Mouse (Mus musculus) liver, embryonic 12.5 days (tissue): ENCODE measurements around the gene Flrt1. TPM values are rescaled to one million over a fixed set of nuclear protein-coding genes. Genes with fewer than 3 reads are reported as not detected.

Source experiments
- ATAC-seq: fragments of 200-750 bp; cut with Nextera tagmentation; 2 replicates; pipeline ENCODE4 v1.8.0; 2017; ENCODE audit warnings: moderate number of reproducible peaks, mild to moderate bottlenecking, moderate library complexity
- H3K27ac ChIP-seq: fragments of 300-500 bp; sonication (generic); 2 replicates; pipeline ENCODE4 v1.5.1; 2016; ENCODE audit warnings: mild to moderate bottlenecking
- H3K27me3 ChIP-seq: fragments of 300-500 bp; sonication (generic); replicated peaks from 2 replicates; pipeline ENCODE4 v1.6.1; 2016; ENCODE audit warnings: mild to moderate bottlenecking, moderate library complexity
- H3K36me3 ChIP-seq: fragments of 300-500 bp; sonication (generic); 2 replicates; pipeline ENCODE4 v1.6.1; 2016; ENCODE audit warnings: mild to moderate bottlenecking, moderate library complexity
- H3K4me1 ChIP-seq: fragments of 300-500 bp; sonication (generic); 2 replicates; pipeline ENCODE4 v1.6.1; 2016
- H3K4me2 ChIP-seq: fragments of 300-500 bp; sonication (generic); 2 replicates; pipeline ENCODE4 v1.6.1; 2016; ENCODE audit warnings: mild to moderate bottlenecking, moderate library complexity
- H3K4me3 ChIP-seq: fragments of 300-500 bp; sonication (generic); 2 replicates; pipeline ENCODE4 v1.5.1; 2016; ENCODE audit warnings: mild to moderate bottlenecking, moderate library complexity
- H3K9ac ChIP-seq: fragments of 300-500 bp; sonication (generic); 2 replicates; pipeline ENCODE4 v1.6.1; 2016; ENCODE audit warnings: mild to moderate bottlenecking, moderate library complexity
- H3K9me3 ChIP-seq: fragments of 300-500 bp; sonication (generic); replicated peaks from 2 replicates; pipeline ENCODE4 v1.6.1; 2016; ENCODE audit warnings: mild to moderate bottlenecking, moderate library complexity
- WGBS: fragments of 180-500 bp; shearing (Covaris S2); methylation state at CpG from one replicate; pipeline ENCODE4 v1.1.7; 2016; ENCODE audit not compliant: insufficient replicate concordance; 5-methylcytosine and 5-hydroxymethylcytosine counted together
- polyA plus RNA-seq: library from polyadenylated mRNA; unstranded; fragments of >200 nt; fragmentation: Nextera tagmentation; extraction: Ambion mirVana; gene quantifications from 2 replicates; pipeline ENCODE4 v1.2.1, GENCODE M21; 2016

Flrt1 gene
- polyA plus RNA-seq, 1 experiment from 2014 or later: 0.23 TPM

DNA sequence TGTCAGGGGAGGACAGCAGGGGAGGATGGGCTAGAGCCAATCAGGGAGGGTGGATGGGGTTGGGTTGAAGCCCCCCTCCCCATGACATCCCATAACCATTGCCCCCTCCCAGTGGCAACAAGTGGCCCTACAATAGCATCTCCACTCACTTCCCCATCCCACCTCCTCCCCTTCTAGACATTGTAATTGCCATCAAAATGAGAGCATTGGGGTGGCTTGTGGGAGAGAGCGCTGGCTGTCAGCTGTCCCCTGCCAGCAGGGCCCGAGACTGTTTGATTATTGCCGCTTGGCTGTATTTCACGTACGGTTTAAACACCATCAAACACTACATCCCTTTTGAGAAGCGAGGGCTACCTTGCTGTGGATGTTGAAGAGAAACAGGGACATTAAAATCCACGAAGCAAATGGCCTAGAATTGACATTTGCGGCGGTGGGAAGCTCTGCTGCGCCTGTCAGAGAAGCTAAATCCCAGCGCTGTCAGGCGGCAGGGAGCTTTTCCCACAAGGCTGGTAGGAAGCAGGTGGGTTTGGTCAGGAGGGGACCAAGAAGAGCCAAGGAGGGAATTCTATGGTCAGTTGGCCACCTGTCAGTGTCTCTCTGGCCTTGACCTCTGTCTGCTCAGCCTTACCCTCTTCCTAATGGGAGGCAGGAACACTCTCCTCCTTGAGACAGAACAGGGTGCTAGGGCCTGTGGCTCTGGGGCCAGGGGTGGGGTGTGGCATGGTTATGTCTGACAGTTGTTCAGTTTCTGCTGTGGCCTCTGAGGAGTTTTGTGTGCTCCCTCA lies 31.3 kb downstream of the Flrt1 start:
- H3K36me3 ChIP-seq: no peaks in the 10 kb centered on the region
- 63% methylated on average over 12 of the region's 12 CpGs for WGBS
- no peak overlapping the region for H3K4me3 ChIP-seq
- no peak for ATAC-seq
- peaks cover 54% of the 10 kb centered on the region for H3K27me3 ChIP-seq
- H3K4me1 ChIP-seq: peaks cover 11% of the 10 kb centered on the region
- H3K27ac ChIP-seq: no peak overlapping the region
- no peak overlapping the region for H3K9ac ChIP-seq
- H3K4me2 ChIP-seq: no peak overlapping the region
- no peaks in the 10 kb centered on the region for H3K9me3 ChIP-seq

DNA sequence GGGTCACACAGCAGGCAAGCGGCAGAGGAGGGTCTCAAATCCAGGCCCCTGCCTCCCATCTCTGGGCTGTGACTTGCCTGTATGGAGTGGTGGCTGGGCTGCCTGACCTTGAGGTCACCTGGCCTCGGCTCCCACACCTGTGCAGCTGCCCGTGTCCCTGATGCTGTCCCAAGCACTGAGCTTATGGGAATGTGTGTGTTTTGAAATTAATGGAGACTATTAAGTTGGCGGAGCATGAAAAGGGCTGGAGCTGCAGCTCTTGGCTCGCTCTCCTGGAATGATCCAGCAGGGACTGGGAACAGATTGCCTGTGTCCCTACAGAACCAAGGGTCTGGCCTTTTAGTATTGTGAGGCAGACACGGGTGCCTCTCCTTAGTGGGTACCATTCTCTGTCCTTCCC lies 33.3 kb downstream of the Flrt1 start:
- Histone ChIP-seq H3K9ac (no peak overlapping the region), H3K4me1 (peaks cover 25% of the 10 kb centered on the region), H3K36me3 (no peaks in the 10 kb centered on the region), H3K9me3 (no peaks in the 10 kb centered on the region), H3K27ac (no peak overlapping the region), H3K4me2 (no peak overlapping the region), H3K27me3 (peaks cover 73% of the 10 kb centered on the region), H3K4me3 (no peak overlapping the region)
- ATAC-seq: no peak
- WGBS: 64% methylated on average over 6 of the region's 6 CpGs

DNA sequence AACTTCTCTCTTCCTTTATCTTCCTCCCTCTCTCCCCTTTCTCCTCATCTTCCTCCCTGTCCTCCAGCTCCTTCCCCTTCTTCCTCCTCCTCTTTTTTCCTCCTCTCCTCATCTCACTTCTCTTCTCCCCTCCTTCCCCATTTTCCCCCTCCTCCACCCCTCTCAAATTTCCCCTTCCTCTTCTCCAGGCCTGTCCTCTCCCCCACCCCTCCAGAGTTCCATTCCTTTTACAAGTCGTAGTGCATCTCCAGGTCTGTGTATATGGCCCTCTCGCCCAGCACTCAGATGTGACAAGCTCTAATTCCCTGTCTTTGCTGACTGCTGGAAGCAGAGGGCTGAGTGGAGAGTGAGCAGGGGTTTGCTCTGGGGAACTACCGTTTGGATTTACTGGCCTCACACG lies 34.8 kb downstream of the Flrt1 start:
- Histone ChIP-seq H3K27ac (no peak overlapping the region), H3K9me3 (no peaks in the 10 kb centered on the region), H3K4me2 (no peak overlapping the region), H3K4me3 (no peak overlapping the region), H3K27me3 (peaks cover 83% of the 10 kb centered on the region), H3K4me1 (peaks cover 38% of the 10 kb centered on the region), H3K9ac (no peak overlapping the region), H3K36me3 (no peaks in the 10 kb centered on the region)
- WGBS: 9% methylated on average over 4 of the region's 4 CpGs
- ATAC-seq: no peak

DNA sequence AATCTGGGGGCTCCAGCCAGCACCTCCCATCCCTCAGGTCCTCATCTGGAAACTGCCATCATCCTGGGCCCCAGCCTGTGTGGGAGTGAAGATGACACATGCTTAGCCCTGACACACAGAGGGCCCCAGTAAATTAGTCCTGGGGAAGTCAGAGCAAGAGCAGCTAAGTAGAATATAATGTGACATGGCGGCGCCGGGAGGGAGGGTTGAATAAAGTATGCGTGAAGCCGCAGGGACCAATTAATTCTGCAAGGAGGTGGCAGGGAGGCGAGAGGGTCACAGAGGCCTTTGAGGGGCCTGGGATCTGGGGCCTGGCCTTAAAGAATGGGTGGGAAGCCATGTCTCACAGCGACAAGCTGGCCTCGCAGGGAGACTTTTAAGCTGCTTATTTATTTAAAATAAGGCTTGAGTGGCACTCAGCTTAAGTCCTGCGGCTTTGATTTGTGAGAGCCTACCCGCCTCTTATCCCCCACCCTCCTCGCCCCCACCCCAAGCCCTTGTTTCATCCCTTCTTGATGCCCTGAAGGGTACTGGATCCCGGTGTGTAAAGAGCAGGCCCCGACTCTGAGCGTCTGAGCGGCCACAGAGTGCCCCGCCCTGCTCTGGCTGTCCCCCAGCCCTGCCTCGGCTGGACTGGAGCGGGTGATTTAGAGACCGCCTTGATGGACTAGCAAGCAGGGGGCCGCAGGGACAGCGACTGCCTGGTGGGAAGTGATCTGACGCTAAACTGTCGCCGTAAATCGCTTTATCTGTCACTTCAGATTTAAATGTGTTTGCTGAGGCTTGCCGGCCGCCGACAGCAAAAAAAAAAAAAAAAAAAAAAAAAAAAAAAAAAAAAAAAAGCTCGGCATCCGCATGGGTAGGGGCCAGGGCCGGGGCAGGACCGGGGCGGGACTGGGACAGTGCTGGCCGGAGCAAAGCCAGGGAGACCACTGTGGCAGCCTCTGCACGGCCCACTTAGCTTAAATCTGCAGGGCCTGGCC lies 35.5 kb downstream of the Flrt1 start:
- Histone ChIP-seq H3K4me1 (peaks cover 39% of the 10 kb centered on the region), H3K9ac (no peak overlapping the region), H3K4me3 (no peak overlapping the region), H3K9me3 (no peaks in the 10 kb centered on the region), H3K4me2 (peak overlapping the region; percentile 35; the same call in 1 of the 2 replicates), H3K27me3 (peaks cover 83% of the 10 kb centered on the region), H3K36me3 (no peaks in the 10 kb centered on the region), H3K27ac (no peak overlapping the region)
- no peak for ATAC-seq
- WGBS: 22% methylated on average over 33 of the region's 35 CpGs

DNA sequence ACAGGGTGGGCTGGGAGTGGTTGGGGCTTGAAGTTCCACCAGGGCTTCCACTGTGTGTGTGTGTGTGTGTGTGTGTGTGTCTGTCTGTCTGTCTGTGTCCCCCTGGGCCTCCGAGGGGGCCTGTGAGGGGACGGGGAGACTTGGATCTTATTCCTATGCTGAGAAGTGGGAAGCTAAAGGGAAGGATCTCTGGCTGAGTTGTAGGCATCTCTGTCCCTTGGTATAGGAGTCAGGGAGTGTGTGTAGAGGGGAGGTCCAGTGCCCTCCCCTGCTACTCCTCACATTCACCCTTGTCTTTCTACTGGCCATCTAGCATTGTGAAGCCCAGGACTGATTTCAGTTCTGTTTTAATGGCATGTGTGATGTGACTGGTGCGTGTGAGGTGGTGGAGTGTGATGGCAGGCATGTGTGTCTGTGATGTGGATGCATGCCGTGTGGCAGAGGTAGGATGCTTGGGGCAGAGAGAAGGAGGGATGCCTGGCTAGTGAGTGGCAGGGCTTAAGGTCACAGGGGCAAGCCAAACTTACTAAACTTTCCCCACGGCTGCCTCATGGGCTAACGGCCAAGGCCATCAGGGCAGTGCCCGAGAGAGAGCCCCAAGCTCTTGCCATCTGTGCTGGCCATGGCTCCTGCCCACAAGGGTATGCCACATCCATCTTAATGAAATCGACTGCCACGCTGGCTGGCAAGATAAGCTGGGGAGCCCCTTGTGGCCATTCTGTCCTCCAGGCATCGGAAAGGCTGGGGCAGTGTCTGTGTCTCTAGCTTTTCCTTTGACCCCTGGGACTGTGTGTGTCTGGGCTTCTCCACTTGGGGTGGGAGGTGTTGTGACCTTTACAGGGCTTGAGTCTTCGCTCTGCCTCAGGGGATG lies 36.6 kb downstream of the Flrt1 start:
- Histone ChIP-seq H3K9ac (no peak overlapping the region), H3K4me1 (peaks cover 41% of the 10 kb centered on the region), H3K36me3 (no peaks in the 10 kb centered on the region), H3K27me3 (peaks cover 76% of the 10 kb centered on the region), H3K4me2 (no peak overlapping the region), H3K4me3 (no peak overlapping the region), H3K9me3 (no peaks in the 10 kb centered on the region), H3K27ac (no peak overlapping the region)
- ATAC-seq: no peak
- 60% methylated on average over 11 of the region's 11 CpGs for WGBS

DNA sequence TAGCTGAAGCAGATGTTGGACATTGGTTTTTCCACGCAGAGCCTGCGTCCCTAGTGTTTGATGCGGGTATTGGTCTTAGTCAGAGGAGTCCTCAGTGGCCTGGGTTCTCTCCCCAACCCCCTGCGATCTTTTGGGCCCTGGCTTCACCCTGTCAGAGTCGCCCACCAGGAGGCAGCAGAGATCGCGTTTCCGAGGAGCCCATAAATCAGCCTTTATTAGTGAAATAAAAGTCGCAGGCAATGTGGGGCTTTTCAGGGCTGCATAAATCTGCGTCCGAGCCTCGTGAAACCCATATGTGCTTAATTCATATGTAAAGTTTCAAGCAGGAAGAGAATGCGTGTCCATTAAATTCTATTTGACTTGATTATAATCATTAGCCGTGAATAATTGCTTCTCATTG lies 37.4 kb downstream of the Flrt1 start:
- no peak for ATAC-seq
- H3K36me3 ChIP-seq: no peaks in the 10 kb centered on the region
- H3K4me2 ChIP-seq: peak overlapping the region; percentile 64
- no peak overlapping the region for H3K27ac ChIP-seq
- H3K9me3 ChIP-seq: no peaks in the 10 kb centered on the region
- H3K4me1 ChIP-seq: peaks cover 41% of the 10 kb centered on the region
- WGBS: 9% methylated on average over 14 of the region's 14 CpGs
- peaks cover 68% of the 10 kb centered on the region for H3K27me3 ChIP-seq
- H3K9ac ChIP-seq: 0 out of 2 replicates have a peak overlapping the region, but pooled peaks have one; percentile 49
- H3K4me3 ChIP-seq: no peak overlapping the region

DNA sequence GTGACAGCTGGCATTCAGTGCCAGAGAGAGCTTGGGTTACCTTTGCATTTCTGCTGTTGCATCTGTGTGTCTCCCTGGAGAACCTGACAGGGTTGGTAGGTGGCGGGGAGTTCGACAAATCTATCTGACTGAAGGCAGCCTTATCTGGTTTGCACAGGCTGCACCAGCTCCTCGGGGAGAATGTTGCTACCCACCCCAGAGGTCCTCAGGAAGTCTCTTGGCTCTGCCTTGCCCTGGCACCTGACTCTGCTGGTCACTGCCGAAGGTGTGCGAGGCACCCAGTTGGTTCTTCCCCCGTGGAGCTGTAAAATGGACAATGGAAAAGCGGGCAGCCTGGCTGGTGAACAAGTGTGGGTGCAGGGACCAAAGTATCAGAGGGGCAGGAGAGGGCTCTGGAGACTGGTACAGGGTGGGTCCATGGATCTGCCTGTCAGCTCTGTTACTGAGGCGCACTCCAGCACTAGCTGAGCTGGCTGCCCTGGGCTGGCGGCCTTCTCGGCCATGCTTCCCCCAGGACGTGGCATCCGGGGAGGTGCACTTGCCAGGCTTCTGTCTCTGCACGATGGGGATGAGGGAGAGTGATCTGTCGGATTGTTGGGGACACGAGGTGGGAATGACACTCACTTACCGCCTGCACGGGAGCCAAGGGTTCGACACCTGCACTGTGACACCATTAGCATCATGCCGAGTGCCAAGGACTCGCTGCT lies 38.0 kb downstream of the Flrt1 start:
- 21% methylated on average over 20 of the region's 20 CpGs for WGBS
- Histone ChIP-seq H3K9ac (peak overlapping the region; percentile 49; the same call in 1 of the 2 replicates), H3K27ac (peak overlapping the region; percentile 66), H3K36me3 (no peaks in the 10 kb centered on the region), H3K4me3 (0 out of 2 replicates have a peak overlapping the region, but pooled peaks have one; percentile 14), H3K4me1 (peaks cover 41% of the 10 kb centered on the region), H3K4me2 (peak overlapping the region; percentile 64), H3K9me3 (no peaks in the 10 kb centered on the region), H3K27me3 (peaks cover 65% of the 10 kb centered on the region)
- ATAC-seq: peak; percentile 84

DNA sequence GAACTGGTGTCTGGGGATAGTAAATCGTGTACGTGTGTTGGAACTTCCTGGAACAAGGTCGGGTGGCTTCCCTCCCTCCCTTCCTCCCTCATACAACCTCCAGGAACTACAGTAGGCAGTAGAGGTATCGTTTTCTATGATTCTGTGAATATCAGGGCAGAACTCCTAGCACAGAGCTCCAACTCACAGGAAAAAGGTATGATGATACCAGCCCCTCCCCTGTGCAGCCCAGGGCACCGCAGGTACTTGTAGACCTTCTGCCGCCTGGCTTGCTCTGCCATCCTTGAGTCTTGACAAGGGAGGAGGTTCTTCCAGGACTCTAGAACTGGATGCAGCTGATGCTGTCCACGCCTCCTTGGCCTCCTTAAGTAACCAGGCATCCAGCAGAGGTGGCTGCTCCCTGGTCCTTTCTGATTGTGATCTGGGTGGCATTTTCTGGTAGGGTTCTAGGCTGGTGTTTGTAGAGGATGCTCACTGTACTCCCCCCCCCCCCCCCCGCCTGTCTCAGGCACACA lies 38.6 kb downstream of the Flrt1 start:
- no peaks in the 10 kb centered on the region for H3K36me3 ChIP-seq
- peak overlapping the region; percentile 64 for H3K4me2 ChIP-seq
- no peak overlapping the region for H3K4me3 ChIP-seq
- H3K4me1 ChIP-seq: peaks cover 41% of the 10 kb centered on the region
- peaks cover 59% of the 10 kb centered on the region for H3K27me3 ChIP-seq
- 30% methylated on average over 7 of the region's 8 CpGs for WGBS
- no peaks in the 10 kb centered on the region for H3K9me3 ChIP-seq
- H3K9ac ChIP-seq: 0 out of 2 replicates have a peak overlapping the region, but pooled peaks have one; percentile 43
- ATAC-seq: peak; percentile 34; the same call in 1 of the 2 replicates
- H3K27ac ChIP-seq: peak overlapping the region; percentile 66

DNA sequence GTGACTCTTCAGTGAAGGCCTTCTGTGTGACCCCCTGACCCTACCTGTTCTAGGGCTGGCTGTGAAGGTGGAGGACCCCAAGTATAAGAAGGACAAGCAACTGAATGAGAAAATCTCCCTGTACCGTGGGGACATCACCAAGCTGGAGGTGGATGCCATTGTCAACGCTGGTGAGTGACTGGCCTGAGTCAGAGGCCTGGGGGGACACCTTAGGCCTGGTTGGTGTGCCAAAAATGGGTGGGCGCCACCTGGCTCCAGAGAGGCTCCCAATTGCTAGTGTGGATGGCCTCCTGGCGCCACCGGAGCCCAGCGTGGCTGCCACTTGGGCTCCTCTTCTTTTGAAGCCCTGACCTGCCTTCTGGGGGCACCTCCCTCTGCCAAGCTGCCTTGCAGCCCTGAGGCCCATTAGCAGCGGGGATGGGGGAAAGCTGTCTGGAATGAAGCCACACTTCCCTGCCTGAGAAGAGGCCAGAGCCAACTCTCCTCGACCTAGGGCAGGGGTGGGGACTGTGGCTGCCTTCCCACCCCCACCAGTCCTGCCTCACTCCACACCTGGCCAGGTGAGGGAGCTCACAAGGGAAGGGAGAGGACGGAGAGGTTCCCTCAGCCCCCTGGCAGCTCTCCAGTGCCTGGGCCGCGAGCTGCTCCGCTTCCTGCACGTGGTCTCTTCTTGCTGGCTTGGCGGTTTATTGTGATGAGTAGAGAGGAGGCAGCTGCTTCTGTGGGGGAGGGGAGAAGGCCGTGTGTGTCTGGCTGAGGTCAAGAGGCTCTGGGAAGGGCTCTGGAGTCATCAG lies 39.3 kb downstream of the Flrt1 start:
- H3K9me3 ChIP-seq: no peaks in the 10 kb centered on the region
- peak overlapping the region; percentile 43; the same call in 1 of the 2 replicates for H3K9ac ChIP-seq
- H3K27me3 ChIP-seq: peaks cover 52% of the 10 kb centered on the region
- H3K27ac ChIP-seq: peak overlapping the region; percentile 66
- no peaks in the 10 kb centered on the region for H3K36me3 ChIP-seq
- WGBS: 39% methylated on average over 15 of the region's 15 CpGs
- H3K4me2 ChIP-seq: peak overlapping the region; percentile 64
- peaks cover 47% of the 10 kb centered on the region for H3K4me1 ChIP-seq
- no peak for ATAC-seq
- no peak overlapping the region for H3K4me3 ChIP-seq

DNA sequence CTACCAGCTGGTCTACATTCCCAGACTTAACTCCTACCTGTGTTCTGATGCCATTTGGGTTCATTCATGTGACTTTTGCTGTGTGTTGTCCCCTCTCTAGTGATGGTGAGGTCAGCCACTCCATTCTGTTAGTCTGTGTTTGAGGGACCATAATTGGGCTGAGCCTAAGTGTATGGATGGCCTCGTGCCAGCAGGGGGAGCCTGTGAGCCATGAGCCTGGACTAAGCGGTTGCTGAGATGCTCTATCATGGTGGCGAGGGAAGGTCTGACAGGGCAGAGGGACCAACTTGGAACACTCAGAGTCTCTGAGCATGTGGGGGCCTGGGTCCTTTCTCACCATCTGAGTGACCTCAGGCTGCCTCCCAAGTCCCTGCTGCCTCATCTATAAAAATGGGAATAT lies 41.0 kb downstream of the Flrt1 start:
- Histone ChIP-seq H3K9me3 (no peaks in the 10 kb centered on the region), H3K4me3 (no peak overlapping the region), H3K4me2 (no peak overlapping the region), H3K36me3 (no peaks in the 10 kb centered on the region), H3K9ac (no peak overlapping the region), H3K4me1 (peaks cover 40% of the 10 kb centered on the region), H3K27ac (no peak overlapping the region), H3K27me3 (peaks cover 36% of the 10 kb centered on the region)
- WGBS: 3% methylated on average over 3 of the region's 3 CpGs
- peak; percentile 52; the same call in 1 of the 2 replicates for ATAC-seq
